Mouse (Mus musculus) midbrain, embryonic 13.5 days (tissue): ENCODE measurements around the gene Atp13a3. TPM values are rescaled to one million over a fixed set of nuclear protein-coding genes. Genes with fewer than 3 reads are reported as not detected.
"Not testable (repeated sequence)": the region's sequence is repeated elsewhere in the genome, so short reads cannot be mapped to it uniquely, and the experiment has no call there.

Source experiments
- ATAC-seq: fragments of 200-750 bp; cut with Nextera tagmentation; 2 replicates; pipeline ENCODE4 v1.8.0; 2017; ENCODE audit warnings: mild to moderate bottlenecking, moderate TSS enrichment, moderate library complexity
- H3K27ac ChIP-seq: fragments of 300-500 bp; sonication (generic); 2 replicates; pipeline ENCODE4 v1.5.1; 2015; ENCODE audit warnings: inconsistent platforms, mild to moderate bottlenecking, moderate library complexity
- H3K27me3 ChIP-seq: fragments of 300-500 bp; sonication (generic); 2 replicates; pipeline ENCODE4 v1.6.1; 2015; ENCODE audit warnings: mild to moderate bottlenecking, inconsistent platforms
- H3K36me3 ChIP-seq: fragments of 300-500 bp; sonication (generic); 2 replicates; pipeline ENCODE4 v1.6.1; 2015; ENCODE audit warnings: mild to moderate bottlenecking, inconsistent platforms
- H3K4me1 ChIP-seq: fragments of 300-500 bp; sonication (generic); replicated peaks from 2 replicates; pipeline ENCODE4 v1.6.1; 2015; ENCODE audit warnings: inconsistent platforms
- H3K4me2 ChIP-seq: fragments of 300-500 bp; sonication (generic); replicated peaks from 2 replicates; pipeline ENCODE4 v1.6.1; 2015; ENCODE audit warnings: moderate library complexity, mild to moderate bottlenecking, inconsistent platforms
- H3K4me3 ChIP-seq: fragments of 300-500 bp; sonication (generic); replicated peaks from 2 replicates; pipeline ENCODE4 v1.5.1; 2015; ENCODE audit warnings: mild to moderate bottlenecking, inconsistent platforms
- H3K9ac ChIP-seq: fragments of 300-500 bp; sonication (generic); replicated peaks from 2 replicates; pipeline ENCODE4 v1.6.1; 2015; ENCODE audit warnings: mild to moderate bottlenecking, inconsistent platforms
- H3K9me3 ChIP-seq: fragments of 300-500 bp; sonication (generic); 2 replicates; pipeline ENCODE4 v1.6.1; 2016; ENCODE audit warnings: mild to moderate bottlenecking, inconsistent platforms
- WGBS: fragments of 180-500 bp; shearing (Covaris S2); methylation state at CpG from one replicate; pipeline ENCODE4 v1.1.7; 2015; 5-methylcytosine and 5-hydroxymethylcytosine counted together
- polyA plus RNA-seq: library from polyadenylated mRNA; unstranded; fragments of >200 nt; fragmentation: Nextera tagmentation; extraction: Ambion mirVana; gene quantifications from 2 replicates; pipeline ENCODE4 v1.2.1, GENCODE M21; 2015

Atp13a3 gene
- polyA plus RNA-seq, 1 experiment from 2014 or later = 6.8 TPM

DNA sequence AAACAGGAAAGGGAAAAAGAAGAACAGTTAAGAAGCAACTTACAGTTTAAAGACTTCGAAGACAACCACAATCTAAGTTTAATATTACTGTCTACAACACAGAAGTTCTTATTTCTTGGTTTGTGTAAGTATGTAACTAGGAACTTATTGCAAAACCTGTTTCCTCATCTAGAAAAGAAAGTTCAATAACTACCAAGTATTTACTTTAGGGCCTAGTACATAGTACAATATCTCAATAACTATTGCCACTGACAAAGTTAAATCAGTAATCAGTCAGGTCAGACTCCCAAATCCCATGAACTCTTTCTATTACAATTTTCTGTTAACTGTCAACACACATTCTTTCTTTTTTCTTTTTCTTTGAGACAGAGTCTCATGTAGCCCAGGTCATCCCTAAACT lies 20.2 kb downstream of the Atp13a3 start:
- H3K9ac ChIP-seq = no peak overlapping the region
- H3K27me3 ChIP-seq = peaks cover 4% of the 10 kb centered on the region; the same call in 1 of the 2 replicates
- H3K27ac ChIP-seq = no peak overlapping the region
- ATAC-seq = no peak
- H3K9me3 ChIP-seq = no peaks in the 10 kb centered on the region
- no peak overlapping the region for H3K4me3 ChIP-seq
- peaks cover 21% of the 10 kb centered on the region for H3K36me3 ChIP-seq
- H3K4me1 ChIP-seq = peaks cover 21% of the 10 kb centered on the region
- 97% methylated on average over 1 of the region's 1 CpGs for WGBS
- H3K4me2 ChIP-seq = no peak overlapping the region

DNA sequence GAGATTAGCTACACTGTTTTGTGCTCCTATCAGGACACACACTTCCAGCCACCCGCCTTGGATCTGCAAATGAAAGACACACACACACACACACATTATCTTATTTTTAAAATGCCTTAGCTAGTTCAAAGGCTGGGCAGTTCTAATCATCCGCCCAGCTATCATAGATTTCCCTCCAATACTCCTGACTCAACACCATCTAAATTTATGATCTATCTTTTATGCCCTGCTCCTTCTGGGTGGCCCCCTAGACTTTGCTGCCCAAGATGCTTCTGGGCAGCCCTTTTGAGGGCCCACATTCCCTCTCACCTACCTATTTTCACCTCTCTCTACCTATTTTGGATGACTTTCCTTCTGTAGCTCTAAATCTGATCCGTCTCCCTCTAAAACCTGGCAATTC lies 29.5 kb downstream of the Atp13a3 start:
- Histone ChIP-seq H3K36me3 (peaks cover 10% of the 10 kb centered on the region), H3K4me1 (no peaks in the 10 kb centered on the region), H3K9ac (no peak overlapping the region), H3K9me3 (no peaks in the 10 kb centered on the region), H3K4me2 (no peak overlapping the region), H3K27me3 (no peaks in the 10 kb centered on the region), H3K4me3 (no peak overlapping the region), H3K27ac (no peak overlapping the region)
- ATAC-seq = no peak
- WGBS = 76% methylated on average over 3 of the region's 3 CpGs

DNA sequence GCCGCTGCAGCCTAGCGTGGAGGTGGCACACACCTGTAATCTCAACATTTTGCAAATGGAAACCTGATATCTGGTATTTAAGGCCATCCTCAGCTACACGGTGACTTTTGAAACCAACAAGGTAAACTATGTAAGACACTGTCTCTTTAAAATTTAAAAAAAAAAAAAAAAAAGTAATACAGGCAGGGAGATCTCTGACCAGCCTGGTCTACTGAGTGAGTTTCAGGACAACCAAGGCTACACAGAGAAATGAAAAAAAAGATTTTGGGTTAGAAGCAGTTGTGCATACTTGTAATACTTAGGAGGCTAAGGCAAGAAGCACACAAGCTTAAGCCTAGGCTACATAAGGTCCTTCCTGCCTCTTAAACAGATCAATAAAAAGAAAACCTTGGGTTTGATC lies 30.8 kb downstream of the Atp13a3 start:
- no peak for ATAC-seq
- Histone ChIP-seq H3K9ac (no peak overlapping the region), H3K27me3 (no peaks in the 10 kb centered on the region), H3K4me2 (no peak overlapping the region), H3K4me3 (no peak overlapping the region), H3K36me3 (0 out of 2 replicates have a peak, but pooled peaks cover 2% of the 10 kb centered on the region), H3K9me3 (no peaks in the 10 kb centered on the region), H3K4me1 (no peaks in the 10 kb centered on the region), H3K27ac (no peak overlapping the region)
- 93% methylated on average over 3 of the region's 3 CpGs for WGBS

DNA sequence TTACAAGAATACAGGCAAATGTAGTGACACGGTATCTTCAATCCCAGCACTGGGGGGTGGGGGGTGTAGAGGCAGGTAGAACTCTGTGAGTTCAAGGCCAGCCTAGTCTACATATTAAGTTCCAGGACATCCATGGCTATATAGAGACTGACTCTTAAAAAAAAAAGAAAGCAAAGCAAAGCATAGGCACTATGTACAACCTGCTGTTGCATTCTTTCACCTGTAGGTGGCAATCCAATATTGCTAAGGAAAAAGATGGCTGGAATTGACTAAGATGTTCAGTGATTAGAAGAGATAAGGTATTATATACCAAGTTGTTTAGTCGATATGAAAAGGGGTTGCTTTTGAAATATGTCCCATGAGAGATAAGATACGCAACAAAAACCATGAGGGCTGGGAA lies 31.5 kb downstream of the Atp13a3 start:
- no peaks in the 10 kb centered on the region for H3K36me3 ChIP-seq
- H3K9me3 ChIP-seq = no peaks in the 10 kb centered on the region
- 83% methylated on average over 3 of the region's 3 CpGs for WGBS
- H3K4me2 ChIP-seq = no peak overlapping the region
- H3K27ac ChIP-seq = no peak overlapping the region
- ATAC-seq = 0 out of 2 replicates have a peak, but pooled peaks have one; percentile 48
- H3K9ac ChIP-seq = no peak overlapping the region
- no peaks in the 10 kb centered on the region for H3K4me1 ChIP-seq
- H3K27me3 ChIP-seq = no peaks in the 10 kb centered on the region
- no peak overlapping the region for H3K4me3 ChIP-seq

DNA sequence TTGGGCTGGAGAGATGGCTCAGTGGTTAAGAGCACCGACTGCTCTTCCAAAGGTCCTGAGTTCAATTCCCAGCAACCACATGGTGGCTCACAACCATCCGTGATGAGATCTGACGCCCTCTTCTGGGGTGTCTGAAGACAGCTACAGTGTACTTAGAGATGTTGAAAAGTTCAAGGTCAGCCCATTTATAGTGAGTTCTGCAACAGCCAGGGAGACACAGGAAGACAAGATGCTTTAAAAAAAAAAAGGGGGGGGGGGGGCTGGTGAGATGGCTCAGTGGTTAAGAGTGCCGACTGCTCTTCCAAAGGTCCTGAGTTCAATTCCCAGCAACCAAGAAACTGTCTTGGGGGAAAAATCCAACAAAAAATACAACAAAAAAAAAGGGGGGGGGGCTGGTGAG lies 32.5 kb downstream of the Atp13a3 start:
- ATAC-seq = not testable (repeated sequence)

DNA sequence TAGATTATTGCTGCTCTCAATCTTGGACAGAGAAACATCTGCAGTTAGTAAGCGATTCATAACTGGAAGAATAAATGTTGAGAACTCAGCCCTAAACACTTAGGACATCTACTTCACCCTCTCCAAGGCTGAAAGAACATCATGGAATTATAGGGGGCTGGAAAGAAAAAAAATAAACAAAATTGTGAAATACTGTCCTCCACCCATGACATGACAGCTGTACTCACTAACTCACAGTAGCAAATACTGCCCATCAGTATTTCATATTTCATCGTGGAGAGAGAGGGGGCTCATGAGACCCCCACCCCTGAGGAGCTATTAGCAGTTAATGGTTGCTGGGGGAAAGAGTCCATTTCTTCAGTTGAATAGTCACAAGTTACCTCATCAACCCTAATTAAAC lies 38.4 kb downstream of the Atp13a3 start:
- 96% methylated on average over 2 of the region's 2 CpGs for WGBS
- Histone ChIP-seq H3K9me3 (no peaks in the 10 kb centered on the region), H3K4me3 (no peak overlapping the region), H3K27me3 (no peaks in the 10 kb centered on the region), H3K27ac (no peak overlapping the region), H3K36me3 (0 out of 2 replicates have a peak, but pooled peaks cover 8% of the 10 kb centered on the region), H3K4me2 (no peak overlapping the region), H3K4me1 (no peaks in the 10 kb centered on the region), H3K9ac (no peak overlapping the region)
- no peak for ATAC-seq

More for the DNA sequence above, 32.5 kb downstream of the Atp13a3 start:
- not testable (repeated sequence) for H3K36me3 ChIP-seq, H3K4me2 ChIP-seq, H3K4me1 ChIP-seq, H3K27ac ChIP-seq, H3K9me3 ChIP-seq, H3K9ac ChIP-seq, H3K4me3 ChIP-seq, H3K27me3 ChIP-seq
- WGBS = 94% methylated on average over 4 of the region's 4 CpGs

DNA sequence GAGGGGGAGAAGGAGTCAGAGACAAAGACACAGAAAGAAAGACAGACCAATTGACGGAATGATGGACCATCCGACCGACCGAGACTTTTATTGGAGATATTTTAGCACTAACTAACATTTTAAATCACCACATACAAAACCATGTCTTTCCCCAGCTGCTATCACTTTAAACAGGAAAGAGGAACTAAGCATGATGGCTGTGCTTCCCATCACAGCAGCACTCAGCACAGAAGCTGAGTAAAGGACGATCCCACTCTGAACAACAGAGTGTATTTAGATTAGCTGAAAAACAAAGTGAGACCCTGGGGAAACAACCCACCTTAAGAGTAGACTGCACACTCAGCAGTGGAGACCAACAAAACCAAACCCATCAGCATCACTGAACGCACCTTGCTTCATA lies 41.2 kb downstream of the Atp13a3 start:
- Histone ChIP-seq H3K4me2 (no peak overlapping the region), H3K27ac (no peak overlapping the region), H3K9me3 (no peaks in the 10 kb centered on the region), H3K4me1 (no peaks in the 10 kb centered on the region), H3K27me3 (no peaks in the 10 kb centered on the region), H3K4me3 (no peak overlapping the region), H3K9ac (no peak overlapping the region), H3K36me3 (0 out of 2 replicates have a peak, but pooled peaks cover 8% of the 10 kb centered on the region)
- ATAC-seq = no peak
- WGBS = 91% methylated on average over 6 of the region's 6 CpGs

DNA sequence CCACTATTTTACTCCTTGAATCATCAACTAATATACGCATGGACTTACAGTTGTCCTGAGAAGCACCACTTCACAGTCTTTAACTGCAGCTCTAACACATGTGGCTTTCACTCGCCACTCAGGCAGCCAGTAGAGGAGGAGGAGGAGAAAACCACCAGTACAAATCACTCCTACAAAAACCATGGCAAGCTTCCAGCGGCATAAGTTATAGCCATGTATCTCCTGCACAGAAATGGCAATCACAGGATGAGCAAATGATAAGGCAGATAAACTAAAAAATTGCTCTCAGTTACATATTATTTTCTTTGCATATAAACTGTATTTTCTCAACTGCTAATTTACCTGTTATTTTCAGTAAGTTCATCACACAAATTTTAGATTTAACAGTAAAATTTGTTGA lies 43.2 kb downstream of the Atp13a3 start:
- Histone ChIP-seq H3K36me3 (0 out of 2 replicates have a peak, but pooled peaks cover 8% of the 10 kb centered on the region), H3K9me3 (no peaks in the 10 kb centered on the region), H3K27me3 (no peaks in the 10 kb centered on the region), H3K27ac (no peak overlapping the region), H3K9ac (no peak overlapping the region), H3K4me1 (no peaks in the 10 kb centered on the region), H3K4me2 (no peak overlapping the region), H3K4me3 (no peak overlapping the region)
- ATAC-seq = no peak
- 86% methylated on average over 3 of the region's 3 CpGs for WGBS

DNA sequence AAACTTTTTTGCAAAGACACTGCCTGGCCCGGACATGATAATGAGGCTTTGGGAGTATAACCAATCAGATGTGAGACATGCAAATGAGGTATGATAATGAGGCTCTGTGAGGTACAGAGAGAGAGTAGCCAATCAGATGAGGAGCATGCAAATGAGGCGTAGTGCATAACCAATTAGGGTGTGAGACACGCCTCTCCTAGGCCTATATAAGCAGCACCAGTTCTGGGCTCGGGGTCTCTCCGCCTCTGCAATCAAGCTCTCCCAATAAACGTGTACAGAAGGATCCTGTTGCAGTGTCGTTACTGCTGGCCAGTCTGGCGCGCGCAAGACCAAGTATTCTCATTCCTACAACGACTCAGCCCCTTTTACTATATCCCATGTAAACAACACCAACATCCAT lies 52.3 kb downstream of the Atp13a3 start:
- not testable (repeated sequence) for ATAC-seq, H3K27me3 ChIP-seq, H3K9ac ChIP-seq, H3K27ac ChIP-seq, H3K4me1 ChIP-seq, H3K4me2 ChIP-seq, H3K9me3 ChIP-seq, H3K4me3 ChIP-seq
- peaks cover 28% of the 10 kb centered on the region for H3K36me3 ChIP-seq
- WGBS = 97% methylated on average over 11 of the region's 11 CpGs

DNA sequence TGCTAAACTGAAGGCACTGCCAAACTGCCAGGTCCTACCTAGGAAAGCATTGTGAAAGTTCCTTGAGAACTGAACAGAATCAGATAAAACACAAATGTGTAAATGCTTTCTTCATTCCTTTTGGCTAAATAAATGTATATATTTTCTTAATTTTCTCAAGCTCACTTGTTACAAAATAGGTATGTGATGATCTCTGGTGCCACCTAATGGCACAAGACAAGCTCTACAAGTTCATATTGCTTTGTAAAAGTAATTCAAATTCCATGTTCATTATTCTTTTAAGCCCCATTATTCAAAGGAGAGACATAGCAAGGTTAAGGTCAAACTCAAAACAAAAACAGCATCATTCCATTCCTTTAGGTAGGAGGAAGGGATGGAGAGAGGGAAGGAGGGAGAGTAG lies 91.5 kb downstream of the Atp13a3 start:
- Histone ChIP-seq H3K4me1 (peaks cover 9% of the 10 kb centered on the region), H3K9me3 (no peaks in the 10 kb centered on the region), H3K36me3 (peaks cover 8% of the 10 kb centered on the region; the same call in 1 of the 2 replicates), H3K27me3 (peaks cover 30% of the 10 kb centered on the region), H3K27ac (no peak overlapping the region), H3K9ac (no peak overlapping the region), H3K4me3 (no peak overlapping the region), H3K4me2 (no peak overlapping the region)
- no peak for ATAC-seq

DNA sequence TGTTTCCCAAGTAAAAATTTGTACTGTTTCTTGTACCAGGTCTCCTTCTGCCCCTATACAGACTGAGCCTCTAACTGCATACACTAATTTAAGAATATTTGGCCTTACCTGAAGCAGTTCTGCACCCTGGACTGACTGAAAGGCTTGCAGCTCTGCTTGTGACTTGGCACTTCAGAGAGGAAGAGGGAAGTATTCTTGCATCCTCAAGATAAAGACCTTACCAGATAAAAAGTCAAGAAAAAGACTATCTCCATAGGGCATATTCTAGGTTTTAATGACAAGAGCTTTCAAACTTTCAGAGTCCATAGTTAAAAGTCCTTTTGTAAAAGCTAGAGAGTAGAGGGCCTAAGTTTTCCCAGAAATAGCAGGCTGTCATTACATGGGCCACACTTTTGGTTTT lies 95.1 kb downstream of the Atp13a3 start, which contains the start of gene Gp5:
Gene Gp5 (minus strand): TSS at position 133 of the 400 bp plus-strand sequence.
- Histone ChIP-seq H3K36me3 (peaks cover 7% of the 10 kb centered on the region; the same call in 1 of the 2 replicates), H3K4me3 (peak within 1 kb of the TSS; percentile 54), H3K9ac (peak within 1 kb of the TSS; percentile 63), H3K4me1 (peaks cover 20% of the 10 kb centered on the region), H3K27ac (no peak within 1 kb of the TSS), H3K27me3 (peaks cover 63% of the 10 kb centered on the region), H3K9me3 (no peaks in the 10 kb centered on the region), H3K4me2 (peak within 1 kb of the TSS; percentile 87)
- no peak for ATAC-seq

DNA sequence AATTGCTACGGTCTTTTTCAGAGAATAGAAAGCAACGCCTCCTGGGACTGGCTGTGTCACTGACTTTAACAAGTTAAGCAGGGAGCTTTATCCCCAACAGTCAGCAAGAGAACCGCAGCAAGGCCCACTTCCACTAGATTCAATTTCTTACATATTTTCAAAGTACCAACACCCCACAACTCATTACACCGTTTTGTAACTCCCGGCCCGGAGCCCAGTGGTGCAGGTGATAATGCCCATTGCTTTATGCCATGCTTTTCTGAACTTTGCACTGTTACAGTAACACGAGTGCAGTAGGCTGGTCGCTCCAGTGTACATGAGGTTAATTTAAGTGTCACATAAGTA lies 95.6 kb downstream of the Atp13a3 start:
- Histone ChIP-seq H3K4me1 (peaks cover 20% of the 10 kb centered on the region), H3K27ac (no peak overlapping the region), H3K36me3 (0 out of 2 replicates have a peak, but pooled peaks cover 4% of the 10 kb centered on the region), H3K9me3 (no peaks in the 10 kb centered on the region), H3K4me3 (no peak overlapping the region), H3K27me3 (peaks cover 63% of the 10 kb centered on the region), H3K4me2 (no peak overlapping the region), H3K9ac (no peak overlapping the region)
- no peak for ATAC-seq
- WGBS = 56% methylated on average over 8 of the region's 8 CpGs

DNA sequence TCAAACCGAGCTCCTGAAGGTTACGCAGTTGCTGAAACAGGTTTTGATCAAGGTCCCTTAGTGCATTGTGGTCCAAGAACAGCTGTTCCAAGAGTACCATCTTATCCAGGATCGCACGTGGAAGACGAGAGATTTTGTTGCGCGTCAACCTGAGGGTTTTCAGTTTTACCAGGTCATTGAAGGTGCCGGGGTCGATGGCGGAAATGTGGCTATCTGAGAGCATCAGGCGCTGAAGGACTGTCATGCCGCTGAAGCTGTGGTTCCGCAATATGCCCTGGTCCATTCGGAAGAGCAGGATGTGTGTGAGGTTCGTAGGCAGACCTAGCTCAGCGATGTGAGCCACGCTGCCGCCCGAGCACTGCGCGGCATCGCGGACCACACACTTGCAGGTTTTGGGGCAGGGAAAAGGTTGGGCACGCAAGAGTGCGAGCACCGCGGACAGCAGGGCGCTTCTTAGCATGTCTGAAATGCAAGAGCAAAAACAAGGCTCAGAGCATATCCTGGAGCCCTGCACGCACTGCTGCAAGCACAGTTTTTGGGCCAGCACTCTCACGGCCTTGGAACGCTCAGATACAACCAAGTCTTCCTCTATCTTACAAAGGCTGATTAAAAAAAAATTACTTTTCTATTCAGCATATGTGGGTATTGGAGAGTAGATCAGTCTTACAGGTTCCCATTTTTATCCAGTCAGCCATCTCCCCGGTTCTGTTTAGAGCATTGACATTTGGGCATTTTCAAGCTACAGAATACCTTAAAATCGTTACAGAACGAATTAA lies 96.2 kb downstream of the Atp13a3 start:
- Histone ChIP-seq H3K27me3 (peaks cover 66% of the 10 kb centered on the region), H3K4me2 (peak overlapping the region; percentile 87)
- ATAC-seq = no peak

More for the DNA sequence above, 96.2 kb downstream of the Atp13a3 start:
- no peaks in the 10 kb centered on the region for H3K36me3 ChIP-seq
- peaks cover 20% of the 10 kb centered on the region for H3K4me1 ChIP-seq
- WGBS = 4% methylated on average over 34 of the region's 34 CpGs
- H3K27ac ChIP-seq = no peak overlapping the region
- no peaks in the 10 kb centered on the region for H3K9me3 ChIP-seq
- H3K4me3 ChIP-seq = peak overlapping the region; percentile 54
- H3K9ac ChIP-seq = peak overlapping the region; percentile 63
